Mouse (Mus musculus): ENCODE results near the gene Psen2.

Psen2 gene

GRCm38 (mm10) chr1:180196508-180196907 lies 66.7 kb downstream of the Psen2 start:
- no peak for DNase-seq

- peak; percentile 98 for DNase-seq
Observed at GRCm38 (mm10) chr1:180195703-180196381, 67.4 kb downstream of the Psen2 start.

GRCm38 (mm10) chr1:180194781-180195471 lies 68.3 kb downstream of the Psen2 start:
- peak; percentile 74 for DNase-seq

GRCm38 (mm10) chr1:180194048-180194447 lies 69.2 kb downstream of the Psen2 start:
- no peak for DNase-seq

GRCm38 (mm10) chr1:180193391-180193935 lies 69.8 kb downstream of the Psen2 start:
- DNase-seq, result no peak

- no peak for DNase-seq
Observed at GRCm38 (mm10) chr1:180192866-180193265, 70.4 kb downstream of the Psen2 start.

- no peak for DNase-seq
Observed at GRCm38 (mm10) chr1:180191651-180192220, 71.5 kb downstream of the Psen2 start.

- DNase-seq, result peak; percentile 4
Observed at GRCm38 (mm10) chr1:180191112-180191511, 72.1 kb downstream of the Psen2 start.

GRCm38 (mm10) chr1:180188951-180189350 lies 74.3 kb downstream of the Psen2 start:
- DNase-seq, result no peak

GRCm38 (mm10) chr1:180186371-180186770 lies 76.9 kb downstream of the Psen2 start:
- DNase-seq, result no peak

- DNase-seq, result no peak
Observed at GRCm38 (mm10) chr1:180185877-180186276, 77.4 kb downstream of the Psen2 start.

- peak; percentile 7 for DNase-seq
Observed at GRCm38 (mm10) chr1:180184768-180185167, 78.5 kb downstream of the Psen2 start.

- DNase-seq, result peak; percentile 13
Observed at GRCm38 (mm10) chr1:180183525-180184159, 79.6 kb downstream of the Psen2 start.

- peak; percentile 36 for DNase-seq
Observed at GRCm38 (mm10) chr1:180182731-180183130, 80.5 kb downstream of the Psen2 start.

- peak; percentile 11 for DNase-seq
Observed at GRCm38 (mm10) chr1:180181966-180182319, 81.3 kb downstream of the Psen2 start.

GRCm38 (mm10) chr1:180181304-180181965 lies 81.8 kb downstream of the Psen2 start:
- DNase-seq, result peak; percentile 60

- peak; percentile 5 for DNase-seq
Observed at GRCm38 (mm10) chr1:180179840-180180239, 83.4 kb downstream of the Psen2 start.

GRCm38 (mm10) chr1:180179100-180179499 lies 84.1 kb downstream of the Psen2 start:
- peak; percentile 9 for DNase-seq

GRCm38 (mm10) chr1:180178340-180178739 lies 84.9 kb downstream of the Psen2 start:
- DNase-seq, result peak; percentile 51

Measured in kidney, postnatal 10 days (tissue).